Mouse (Mus musculus): Measurements from ENCODE around the gene Pcgf1. TPM values are rescaled to one million over a fixed set of nuclear protein-coding genes. Genes with fewer than 3 reads are reported as not detected.

Gene Pcgf1
- polyA plus RNA-seq (2015; fragmentation: Nextera tagmentation; extraction: Ambion mirVana), result 18.6 and 18.7 TPM in 2 replicates

GRCm38 (mm10) chr6:83077630-83078323, at the start of gene Pcgf1:
Pcgf1 (plus strand) TSS chr6:83077869.
- peaks cover 56% of the 10 kb centered on the region for H3K27me3 ChIP-seq
- peaks cover 32% of the 10 kb centered on the region for H3K4me1 ChIP-seq (replicated peaks)
- ATAC-seq (ENCODE audit: insufficient read depth), result peak; percentile 41
- no peaks in the 10 kb centered on the region for H3K9me3 ChIP-seq (replicated peaks)
- H3K9ac ChIP-seq, result peak within 1 kb of the TSS; percentile 78
- peak within 1 kb of the TSS; percentile 88 for H3K27ac ChIP-seq (replicated peaks)
- peak within 1 kb of the TSS; percentile 79 for H3K4me3 ChIP-seq (replicated peaks)
- peak within 1 kb of the TSS; percentile 97 for H3K4me2 ChIP-seq
- WGBS (ENCODE audit: insufficient replicate concordance), result under 1% methylated on average over 54 of the region's 54 CpGs
- H3K36me3 ChIP-seq (replicated peaks), result peaks cover 25% of the 10 kb centered on the region

DNA sequence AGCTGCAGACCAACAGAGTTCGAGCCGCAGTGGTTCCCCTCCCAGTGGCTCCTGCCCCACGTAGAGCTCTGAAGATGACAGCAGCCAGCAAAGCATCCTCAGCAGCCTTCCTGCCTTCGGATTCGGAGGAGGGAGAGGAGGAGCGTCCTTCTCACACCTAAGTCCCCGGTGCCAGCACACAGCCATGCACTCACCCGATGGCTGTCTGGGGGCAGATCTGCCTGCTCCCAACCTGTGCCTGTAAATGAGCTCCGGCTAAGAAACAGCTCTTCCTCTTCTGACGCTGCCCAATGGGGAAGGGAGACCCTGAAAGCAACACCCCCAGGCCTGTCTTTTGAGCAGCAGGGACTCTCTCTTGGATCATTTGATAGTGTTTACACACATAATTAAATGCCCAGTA, 47.9 kb upstream of the Pcgf1 start:
- no peak overlapping the region for H3K9ac ChIP-seq
- 0 out of 2 replicates have a peak overlapping the region, but pooled peaks have one; percentile 25 for H3K27ac ChIP-seq (replicated peaks)
- H3K9me3 ChIP-seq (replicated peaks), result no peaks in the 10 kb centered on the region
- ATAC-seq (ENCODE audit: insufficient read depth), result no peak
- no peak overlapping the region for H3K4me2 ChIP-seq
- peaks cover 72% of the 10 kb centered on the region for H3K4me1 ChIP-seq (replicated peaks)
- WGBS (ENCODE audit: insufficient replicate concordance), result 58% methylated on average over 10 of the region's 10 CpGs
- no peak overlapping the region for H3K4me3 ChIP-seq (replicated peaks)
- peaks cover 30% of the 10 kb centered on the region for H3K36me3 ChIP-seq (replicated peaks)
- peaks cover 25% of the 10 kb centered on the region for H3K27me3 ChIP-seq

DNA sequence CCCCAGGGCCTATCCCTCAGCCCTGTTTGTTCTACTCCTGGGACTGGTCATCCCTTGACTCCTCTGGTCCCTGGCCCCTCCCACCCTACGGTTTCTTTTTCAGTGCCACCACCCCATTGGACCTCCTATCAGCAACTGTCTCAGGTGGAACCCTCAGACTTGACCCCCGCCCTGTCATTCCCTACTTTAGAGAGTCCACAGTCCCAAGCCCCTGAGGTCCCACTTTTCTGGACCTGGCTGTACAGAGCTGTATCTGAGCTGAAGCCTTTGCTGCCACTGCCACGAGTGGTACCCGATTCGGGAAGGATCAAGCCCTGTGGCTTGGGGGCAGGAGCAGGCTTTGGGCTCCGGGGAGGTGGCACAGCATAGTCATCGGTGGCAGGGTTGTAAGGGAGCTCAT, 46.6 kb upstream of the Pcgf1 start:
- H3K4me1 ChIP-seq (replicated peaks), result peaks cover 73% of the 10 kb centered on the region
- no peak for ATAC-seq (ENCODE audit: insufficient read depth)
- peaks cover 38% of the 10 kb centered on the region for H3K27me3 ChIP-seq
- no peak overlapping the region for H3K9ac ChIP-seq
- 83% methylated on average over 7 of the region's 7 CpGs for WGBS (ENCODE audit: insufficient replicate concordance)
- peak overlapping the region; percentile 7; the same call in 1 of the 2 replicates for H3K4me3 ChIP-seq (replicated peaks)
- 0 out of 2 replicates have a peak overlapping the region, but pooled peaks have one; percentile 83 for H3K4me2 ChIP-seq
- peaks cover 30% of the 10 kb centered on the region for H3K36me3 ChIP-seq (replicated peaks)
- no peak overlapping the region for H3K27ac ChIP-seq (replicated peaks)
- no peaks in the 10 kb centered on the region for H3K9me3 ChIP-seq (replicated peaks)

GRCm38 (mm10) chr6:83031921-83032590, 45.6 kb upstream of the Pcgf1 start:
- peaks cover 40% of the 10 kb centered on the region for H3K27me3 ChIP-seq
- H3K9ac ChIP-seq, result peak overlapping the region; percentile 84
- H3K27ac ChIP-seq (replicated peaks), result peak overlapping the region; percentile 77
- no peak for ATAC-seq (ENCODE audit: insufficient read depth)
- H3K36me3 ChIP-seq (replicated peaks), result peaks cover 30% of the 10 kb centered on the region
- peaks cover 71% of the 10 kb centered on the region for H3K4me1 ChIP-seq (replicated peaks)
- no peaks in the 10 kb centered on the region for H3K9me3 ChIP-seq (replicated peaks)
- peak overlapping the region; percentile 87 for H3K4me3 ChIP-seq (replicated peaks)
- peak overlapping the region; percentile 83 for H3K4me2 ChIP-seq
- 57% methylated on average over 18 of the region's 18 CpGs for WGBS (ENCODE audit: insufficient replicate concordance)

DNA sequence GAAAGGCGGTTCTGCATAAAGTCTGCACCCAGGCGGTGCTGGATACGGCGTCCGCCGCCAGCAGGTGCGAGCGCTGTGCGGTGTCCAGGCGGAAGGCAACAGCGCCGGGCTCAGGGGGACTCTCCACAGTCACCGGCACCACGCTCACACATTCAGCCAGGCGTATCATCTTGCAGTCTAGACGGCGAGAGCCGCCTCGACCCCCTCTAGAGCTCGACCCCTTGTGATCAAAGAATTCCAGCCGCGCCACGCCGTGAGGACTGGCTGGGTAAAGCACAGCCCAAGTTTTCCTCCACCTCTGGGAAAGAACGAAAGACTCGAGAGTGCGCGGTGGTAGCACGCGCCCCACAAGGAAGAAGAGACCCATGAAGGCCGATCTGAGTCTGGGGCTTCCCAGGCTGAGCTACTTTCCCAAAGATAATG, 44.9 kb upstream of the Pcgf1 start:
- Histone ChIP-seq H3K36me3 (replicated peaks) (peaks cover 30% of the 10 kb centered on the region), H3K27me3 (peaks cover 40% of the 10 kb centered on the region), H3K27ac (replicated peaks) (peak overlapping the region; percentile 77), H3K4me2 (peak overlapping the region; percentile 83), H3K9ac (peak overlapping the region; percentile 84), H3K9me3 (replicated peaks) (no peaks in the 10 kb centered on the region), H3K4me1 (replicated peaks) (peaks cover 64% of the 10 kb centered on the region), H3K4me3 (replicated peaks) (peak overlapping the region; percentile 87)
- WGBS (ENCODE audit: insufficient replicate concordance), result under 1% methylated on average over 31 of the region's 31 CpGs
- ATAC-seq (ENCODE audit: insufficient read depth), result peak; percentile 71

- Histone ChIP-seq H3K36me3 (replicated peaks) (peaks cover 30% of the 10 kb centered on the region), H3K9me3 (replicated peaks) (no peaks in the 10 kb centered on the region), H3K4me2 (peak within 1 kb of the TSS; percentile 83), H3K4me1 (replicated peaks) (peaks cover 64% of the 10 kb centered on the region), H3K4me3 (replicated peaks) (peak within 1 kb of the TSS; percentile 87), H3K27me3 (peaks cover 40% of the 10 kb centered on the region), H3K9ac (peak within 1 kb of the TSS; percentile 84), H3K27ac (replicated peaks) (peak within 1 kb of the TSS; percentile 77)
- ATAC-seq (ENCODE audit: insufficient read depth), result peak; percentile 87
- WGBS (ENCODE audit: insufficient replicate concordance), result 1% methylated on average over 51 of the region's 51 CpGs
These were observed 44.2 kb upstream of the Pcgf1 start, which contains the start of the genes Dok1 and Loxl3 for GRCm38 (mm10) chr6:83033249-83034185. Dok1 (minus strand) TSS chr6:83033471. Loxl3 (plus strand) TSS chr6:83034173.

DNA sequence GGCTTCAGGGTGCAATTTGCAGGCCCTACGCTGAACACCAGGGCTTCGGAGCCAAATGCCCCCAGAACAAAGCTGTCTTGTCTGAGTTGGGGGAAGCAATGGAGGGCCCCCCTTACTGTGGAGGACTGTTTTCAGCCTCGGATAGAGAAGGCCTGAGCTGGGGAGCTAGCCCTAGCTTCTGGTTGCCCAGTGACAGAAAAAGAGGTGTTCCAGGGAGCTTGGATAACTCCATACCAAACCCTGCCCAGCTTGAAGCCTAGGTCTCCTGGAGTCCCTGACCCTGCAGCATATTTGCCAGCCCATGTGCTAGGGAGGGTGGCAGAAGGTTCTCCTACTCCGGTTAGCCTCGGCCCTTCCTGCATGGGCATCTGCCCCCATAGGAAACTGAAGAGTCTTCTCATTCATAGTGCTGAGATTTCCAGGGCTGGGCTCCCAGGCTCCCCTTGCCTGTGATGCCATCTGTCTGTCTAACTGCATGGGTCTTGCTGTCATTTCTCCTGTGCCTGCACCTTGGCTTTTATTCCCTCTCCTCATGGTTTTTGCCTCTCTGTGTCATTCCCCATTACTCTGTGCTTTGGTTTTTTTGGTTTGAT, 43.1 kb upstream of the Pcgf1 start:
- Histone ChIP-seq H3K36me3 (replicated peaks) (peaks cover 27% of the 10 kb centered on the region), H3K27me3 (peaks cover 40% of the 10 kb centered on the region), H3K27ac (replicated peaks) (no peak overlapping the region), H3K9me3 (replicated peaks) (no peaks in the 10 kb centered on the region), H3K4me2 (peak overlapping the region; percentile 83), H3K4me3 (replicated peaks) (peak overlapping the region; percentile 87), H3K4me1 (replicated peaks) (peaks cover 70% of the 10 kb centered on the region), H3K9ac (no peak overlapping the region)
- ATAC-seq (ENCODE audit: insufficient read depth), result no peak
- WGBS (ENCODE audit: insufficient replicate concordance), result 58% methylated on average over 5 of the region's 5 CpGs

- no peak overlapping the region for H3K4me2 ChIP-seq
- no peak for ATAC-seq (ENCODE audit: insufficient read depth)
- H3K36me3 ChIP-seq (replicated peaks), result peaks cover under 1% of the 10 kb centered on the region; the same call in 1 of the 2 replicates
- no peak overlapping the region for H3K4me3 ChIP-seq (replicated peaks)
- no peaks in the 10 kb centered on the region for H3K9me3 ChIP-seq (replicated peaks)
- peaks cover 29% of the 10 kb centered on the region for H3K27me3 ChIP-seq
- peaks cover 58% of the 10 kb centered on the region for H3K4me1 ChIP-seq (replicated peaks)
- H3K27ac ChIP-seq (replicated peaks), result no peak overlapping the region
- H3K9ac ChIP-seq, result no peak overlapping the region
- WGBS (ENCODE audit: insufficient replicate concordance), result 84% methylated on average over 8 of the region's 8 CpGs
These were observed 40.5 kb upstream of the Pcgf1 start for GRCm38 (mm10) chr6:83037188-83037587.

GRCm38 (mm10) chr6:83038496-83039012, 39.1 kb upstream of the Pcgf1 start:
- 12% methylated on average over 24 of the region's 24 CpGs for WGBS (ENCODE audit: insufficient replicate concordance)
- Histone ChIP-seq H3K36me3 (replicated peaks) (no peaks in the 10 kb centered on the region), H3K4me2 (peak overlapping the region; percentile 67), H3K9ac (peak overlapping the region; percentile 49), H3K4me1 (replicated peaks) (peaks cover 48% of the 10 kb centered on the region), H3K27me3 (peaks cover 25% of the 10 kb centered on the region), H3K4me3 (replicated peaks) (peak overlapping the region; percentile 39), H3K9me3 (replicated peaks) (no peaks in the 10 kb centered on the region), H3K27ac (replicated peaks) (peak overlapping the region; percentile 96)
- peak; percentile 99 for ATAC-seq (ENCODE audit: insufficient read depth)

- Histone ChIP-seq H3K4me1 (replicated peaks) (peaks cover 31% of the 10 kb centered on the region), H3K4me2 (no peak overlapping the region), H3K27ac (replicated peaks) (peak overlapping the region; percentile 49), H3K36me3 (replicated peaks) (no peaks in the 10 kb centered on the region), H3K9ac (no peak overlapping the region), H3K27me3 (peaks cover 8% of the 10 kb centered on the region; the same call in 1 of the 2 replicates), H3K9me3 (replicated peaks) (no peaks in the 10 kb centered on the region), H3K4me3 (replicated peaks) (no peak overlapping the region)
- ATAC-seq (ENCODE audit: insufficient read depth), result no peak
- 75% methylated on average over 5 of the region's 5 CpGs for WGBS (ENCODE audit: insufficient replicate concordance)
These were observed 37.1 kb upstream of the Pcgf1 start for GRCm38 (mm10) chr6:83040601-83041000.
